Mouse (Mus musculus): Measurements from ENCODE around the gene Spcs2. TPM values are rescaled to one million over a fixed set of nuclear protein-coding genes. Genes with fewer than 3 reads are reported as not detected.
"Not testable (repeated sequence)": the region's sequence is repeated elsewhere in the genome, so short reads cannot be mapped to it uniquely, and the experiment has no call there.

Gene Spcs2
- polyA plus RNA-seq, 1 experiment from 2014 or later, result 352 TPM

DNA sequence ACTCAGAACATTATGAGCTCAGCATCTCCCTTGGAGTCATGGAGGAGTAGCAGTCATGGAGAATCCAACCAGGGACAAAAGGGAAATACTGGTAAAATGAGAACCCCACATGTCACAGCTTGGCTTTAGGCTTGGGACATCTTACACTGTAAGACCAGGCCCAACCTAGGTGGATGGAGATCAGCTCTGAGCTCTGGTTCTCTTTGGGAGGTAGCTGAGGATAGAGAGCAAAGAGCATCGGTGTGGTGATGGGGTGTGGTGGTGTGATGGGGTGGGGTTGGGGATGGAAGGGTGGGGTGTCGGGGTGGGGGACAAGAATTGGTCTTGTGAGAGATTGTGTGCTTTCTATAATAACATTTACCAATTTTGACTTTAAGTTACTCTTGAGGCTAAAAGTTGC, 52.4 kb downstream of the Spcs2 start:
- Histone ChIP-seq H3K9me3 (ENCODE audit: control insufficient read depth, low read length) (no peaks in the 10 kb centered on the region), H3K36me3 (ENCODE audit: control insufficient read depth, insufficient read depth, low read length) (no peaks in the 10 kb centered on the region), H3K4me3 (ENCODE audit: low read depth, low read length) (no peak overlapping the region), H3K27me3 (ENCODE audit: control insufficient read depth, insufficient read depth, low read length) (no peaks in the 10 kb centered on the region), H3K9ac (ENCODE audit: low read length) (no peak overlapping the region), H3K27ac (replicated peaks; ENCODE audit: low read depth, low read length) (no peak overlapping the region), H3K4me1 (ENCODE audit: control insufficient read depth, insufficient read depth, low read length) (no peaks in the 10 kb centered on the region), H3K4me2 (ENCODE audit: low read depth, severe bottlenecking) (no peak overlapping the region)
- no peak for ATAC-seq (ENCODE audit: insufficient number of reproducible peaks, low FRiP score, low TSS enrichment, low read depth)
- WGBS, result 91% methylated on average over 2 of the region's 2 CpGs
- no peak for DNase-seq (ENCODE audit: low spot score)

DNA sequence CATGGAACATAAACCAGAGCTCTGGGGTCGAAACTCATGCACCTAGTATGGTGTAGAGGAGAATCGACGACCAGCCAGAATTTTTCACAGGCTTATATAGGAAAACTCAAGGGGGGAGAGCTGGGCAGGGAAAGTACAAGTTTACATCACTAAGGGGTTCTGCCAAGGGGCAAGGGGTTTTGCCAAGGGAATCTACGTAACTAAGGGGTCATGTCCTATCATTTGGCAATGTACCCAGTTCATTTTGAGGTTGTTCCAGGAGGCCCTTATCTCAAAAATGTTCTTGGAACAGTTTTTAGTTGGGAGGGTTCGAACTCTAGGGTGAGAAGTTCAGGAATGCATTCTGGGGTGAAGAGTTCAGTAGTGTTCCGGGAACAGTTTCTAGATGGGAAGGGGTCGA, 56.2 kb downstream of the Spcs2 start:
- H3K4me2 ChIP-seq (ENCODE audit: low read depth, severe bottlenecking); H3K27ac ChIP-seq (replicated peaks; ENCODE audit: low read depth, low read length); ATAC-seq (ENCODE audit: insufficient number of reproducible peaks, low FRiP score, low TSS enrichment, low read depth); H3K9ac ChIP-seq (ENCODE audit: low read length); H3K9me3 ChIP-seq (ENCODE audit: control insufficient read depth, low read length); H3K4me3 ChIP-seq (ENCODE audit: low read depth, low read length); H3K36me3 ChIP-seq (ENCODE audit: control insufficient read depth, insufficient read depth, low read length); DNase-seq (ENCODE audit: low spot score); H3K4me1 ChIP-seq (ENCODE audit: control insufficient read depth, insufficient read depth, low read length); H3K27me3 ChIP-seq (ENCODE audit: control insufficient read depth, insufficient read depth, low read length): not testable (repeated sequence)
- WGBS, result 84% methylated on average over 7 of the region's 7 CpGs

DNA sequence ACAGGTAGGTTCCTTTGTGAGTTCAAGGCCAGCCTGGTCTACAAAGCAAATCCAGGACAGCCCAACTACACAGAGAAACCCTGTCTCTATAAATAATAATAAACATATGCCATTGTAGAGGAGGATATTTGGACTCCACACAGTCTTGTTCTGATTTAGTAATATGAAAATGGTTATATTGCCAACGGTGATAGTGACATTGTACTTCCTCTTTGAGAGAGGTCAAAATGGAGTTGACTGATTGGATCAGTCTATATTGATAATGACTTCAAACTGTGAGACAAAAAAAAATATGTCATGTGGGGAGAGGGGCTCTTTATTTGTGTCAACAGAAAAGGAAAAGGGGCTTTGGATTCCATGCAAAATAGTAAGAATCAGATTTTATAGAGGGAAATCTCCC, 57.9 kb downstream of the Spcs2 start:
- DNase-seq (ENCODE audit: low spot score) (no peak), ATAC-seq (ENCODE audit: insufficient number of reproducible peaks, low FRiP score, low TSS enrichment, low read depth) (no peak)
- H3K9ac ChIP-seq (ENCODE audit: low read length), result no peak overlapping the region
- H3K9me3 ChIP-seq (ENCODE audit: control insufficient read depth, low read length), result no peaks in the 10 kb centered on the region
- H3K4me2 ChIP-seq (ENCODE audit: low read depth, severe bottlenecking), result no peak overlapping the region
- no peaks in the 10 kb centered on the region for H3K36me3 ChIP-seq (ENCODE audit: control insufficient read depth, insufficient read depth, low read length)
- 81% methylated on average over 1 of the region's 1 CpGs for WGBS
- H3K27ac ChIP-seq (replicated peaks; ENCODE audit: low read depth, low read length), result no peak overlapping the region
- H3K4me1 ChIP-seq (ENCODE audit: control insufficient read depth, insufficient read depth, low read length), result no peaks in the 10 kb centered on the region
- H3K27me3 ChIP-seq (ENCODE audit: control insufficient read depth, insufficient read depth, low read length), result no peaks in the 10 kb centered on the region
- H3K4me3 ChIP-seq (ENCODE audit: low read depth, low read length), result no peak overlapping the region

DNA sequence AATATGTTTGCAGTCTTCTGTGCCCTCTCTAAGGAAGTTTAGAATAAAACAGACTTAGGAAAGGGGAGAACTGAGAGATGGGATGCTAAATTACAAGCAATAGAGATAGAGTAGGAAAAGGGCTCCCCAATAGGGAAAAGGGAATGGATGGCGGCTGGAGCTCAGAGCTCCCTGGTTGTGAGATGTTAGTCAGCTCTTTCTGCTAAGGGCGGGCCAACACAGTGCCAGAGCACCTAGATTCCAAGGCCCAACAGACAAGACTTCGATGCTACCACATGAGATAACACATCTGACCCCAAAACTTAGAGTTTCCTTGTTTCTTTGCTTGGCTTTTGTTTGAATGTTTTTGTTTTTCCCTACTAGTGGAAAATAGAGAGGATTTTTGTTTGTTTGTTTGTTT, 59.2 kb downstream of the Spcs2 start:
- not testable (repeated sequence) for H3K4me2 ChIP-seq (ENCODE audit: low read depth, severe bottlenecking); H3K36me3 ChIP-seq (ENCODE audit: control insufficient read depth, insufficient read depth, low read length); H3K9me3 ChIP-seq (ENCODE audit: control insufficient read depth, low read length); H3K4me3 ChIP-seq (ENCODE audit: low read depth, low read length); H3K9ac ChIP-seq (ENCODE audit: low read length); H3K27me3 ChIP-seq (ENCODE audit: control insufficient read depth, insufficient read depth, low read length); ATAC-seq (ENCODE audit: insufficient number of reproducible peaks, low FRiP score, low TSS enrichment, low read depth); H3K4me1 ChIP-seq (ENCODE audit: control insufficient read depth, insufficient read depth, low read length); H3K27ac ChIP-seq (replicated peaks; ENCODE audit: low read depth, low read length); DNase-seq (ENCODE audit: low spot score)
- 80% methylated on average over 3 of the region's 3 CpGs for WGBS

DNA sequence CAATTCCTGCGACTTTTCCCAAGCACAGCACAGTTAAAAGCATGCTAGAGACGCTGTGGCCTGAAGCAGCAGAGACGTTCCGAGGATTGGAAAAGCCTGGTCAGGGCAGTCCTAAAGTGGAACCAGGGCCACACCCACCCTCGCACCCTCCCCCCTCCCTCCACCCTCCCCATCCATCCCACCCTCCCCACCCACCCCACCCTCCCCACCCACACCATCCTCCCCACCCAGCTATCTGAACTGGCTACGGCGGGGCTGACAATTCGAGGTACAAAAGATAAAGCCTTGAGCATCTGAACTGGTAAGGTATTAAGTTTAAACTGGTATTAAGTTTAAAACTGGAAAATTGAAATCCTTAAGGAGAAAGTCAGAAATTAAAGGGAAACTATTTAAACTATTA, 59.7 kb downstream of the Spcs2 start:
- H3K27ac ChIP-seq (replicated peaks; ENCODE audit: low read depth, low read length), result no peak overlapping the region
- H3K9ac ChIP-seq (ENCODE audit: low read length), result no peak overlapping the region
- H3K4me1 ChIP-seq (ENCODE audit: control insufficient read depth, insufficient read depth, low read length), result no peaks in the 10 kb centered on the region
- H3K4me2 ChIP-seq (ENCODE audit: low read depth, severe bottlenecking), result no peak overlapping the region
- no peak overlapping the region for H3K4me3 ChIP-seq (ENCODE audit: low read depth, low read length)
- no peak for ATAC-seq (ENCODE audit: insufficient number of reproducible peaks, low FRiP score, low TSS enrichment, low read depth)
- H3K27me3 ChIP-seq (ENCODE audit: control insufficient read depth, insufficient read depth, low read length), result no peaks in the 10 kb centered on the region
- H3K9me3 ChIP-seq (ENCODE audit: control insufficient read depth, low read length), result no peaks in the 10 kb centered on the region
- DNase-seq (ENCODE audit: low spot score), result no peak
- no peaks in the 10 kb centered on the region for H3K36me3 ChIP-seq (ENCODE audit: control insufficient read depth, insufficient read depth, low read length)
- WGBS, result 68% methylated on average over 8 of the region's 8 CpGs

DNA sequence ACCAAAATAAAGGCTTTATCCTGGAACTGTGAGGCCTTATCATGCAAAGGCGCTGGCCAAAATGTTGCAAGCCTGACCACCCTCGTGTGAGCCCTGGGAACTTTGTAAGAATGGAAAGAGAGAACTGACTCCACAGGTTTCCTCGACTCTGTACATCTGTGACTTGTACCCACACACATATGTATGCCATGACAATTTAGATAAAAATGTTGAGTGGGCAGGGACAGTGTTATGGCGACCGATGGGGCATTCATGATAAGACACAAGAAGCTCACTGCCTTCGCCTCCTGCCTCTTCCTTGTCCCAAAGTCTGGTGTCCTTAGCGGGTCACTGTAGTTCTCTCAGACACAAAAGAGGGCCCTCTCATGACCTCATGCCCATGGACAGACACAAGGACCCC, 64.1 kb downstream of the Spcs2 start:
- Histone ChIP-seq H3K4me1 (ENCODE audit: control insufficient read depth, insufficient read depth, low read length) (peaks cover 10% of the 10 kb centered on the region), H3K9ac (ENCODE audit: low read length) (no peak overlapping the region), H3K4me3 (ENCODE audit: low read depth, low read length) (no peak overlapping the region), H3K9me3 (ENCODE audit: control insufficient read depth, low read length) (no peaks in the 10 kb centered on the region), H3K4me2 (ENCODE audit: low read depth, severe bottlenecking) (no peak overlapping the region), H3K36me3 (ENCODE audit: control insufficient read depth, insufficient read depth, low read length) (no peaks in the 10 kb centered on the region), H3K27me3 (ENCODE audit: control insufficient read depth, insufficient read depth, low read length) (0 out of 2 replicates have a peak, but pooled peaks cover 6% of the 10 kb centered on the region), H3K27ac (replicated peaks; ENCODE audit: low read depth, low read length) (no peak overlapping the region)
- ATAC-seq (ENCODE audit: insufficient number of reproducible peaks, low FRiP score, low TSS enrichment, low read depth) (no peak), DNase-seq (ENCODE audit: low spot score) (no peak)
- WGBS, result 79% methylated on average over 7 of the region's 7 CpGs

DNA sequence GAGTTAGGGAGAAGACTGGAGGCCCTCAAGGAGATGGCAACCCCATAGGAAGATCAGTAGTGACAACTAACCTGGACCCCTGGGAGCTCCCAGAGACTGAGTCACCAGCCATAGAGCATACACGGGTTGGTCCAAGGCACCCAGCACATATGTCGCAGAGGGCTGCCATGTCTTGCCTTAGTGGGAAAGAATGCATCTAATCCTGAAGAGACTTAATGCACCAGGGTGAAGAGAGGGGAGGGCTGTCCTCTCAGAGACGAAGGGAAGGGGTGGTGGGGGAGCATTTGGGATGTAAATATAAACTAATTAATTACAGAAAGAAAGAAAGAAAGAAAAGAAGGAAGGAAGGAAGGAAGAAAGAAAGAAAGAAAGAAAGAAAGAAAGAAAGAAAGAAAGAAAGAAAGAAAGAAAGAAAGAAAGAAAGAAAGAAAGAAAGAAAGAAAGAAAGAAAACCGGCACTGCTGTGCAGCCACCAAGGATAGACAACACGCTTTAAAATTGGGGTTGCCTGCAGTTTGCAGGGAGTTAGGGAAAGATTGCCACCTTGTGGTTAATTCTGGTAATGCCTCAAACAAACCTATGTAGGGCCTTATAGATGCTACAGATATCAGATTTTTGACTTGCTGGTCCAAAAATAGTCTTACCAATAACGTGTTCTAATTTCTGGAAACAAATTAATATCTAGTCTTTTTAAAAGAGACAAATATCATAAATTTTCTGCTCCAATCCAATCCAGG, 65.2 kb downstream of the Spcs2 start:
- DNase-seq (ENCODE audit: low spot score) (peak; percentile 67), ATAC-seq (ENCODE audit: insufficient number of reproducible peaks, low FRiP score, low TSS enrichment, low read depth) (no peak)
- H3K4me1 ChIP-seq (ENCODE audit: control insufficient read depth, insufficient read depth, low read length), result peaks cover 10% of the 10 kb centered on the region
- no peak overlapping the region for H3K4me3 ChIP-seq (ENCODE audit: low read depth, low read length)
- no peak overlapping the region for H3K9ac ChIP-seq (ENCODE audit: low read length)
- H3K9me3 ChIP-seq (ENCODE audit: control insufficient read depth, low read length), result no peaks in the 10 kb centered on the region
- WGBS, result 38% methylated on average over 6 of the region's 6 CpGs
- no peak overlapping the region for H3K27ac ChIP-seq (replicated peaks; ENCODE audit: low read depth, low read length)
- no peak overlapping the region for H3K4me2 ChIP-seq (ENCODE audit: low read depth, severe bottlenecking)
- 0 out of 2 replicates have a peak, but pooled peaks cover 6% of the 10 kb centered on the region for H3K27me3 ChIP-seq (ENCODE audit: control insufficient read depth, insufficient read depth, low read length)
- H3K36me3 ChIP-seq (ENCODE audit: control insufficient read depth, insufficient read depth, low read length), result no peaks in the 10 kb centered on the region

DNA sequence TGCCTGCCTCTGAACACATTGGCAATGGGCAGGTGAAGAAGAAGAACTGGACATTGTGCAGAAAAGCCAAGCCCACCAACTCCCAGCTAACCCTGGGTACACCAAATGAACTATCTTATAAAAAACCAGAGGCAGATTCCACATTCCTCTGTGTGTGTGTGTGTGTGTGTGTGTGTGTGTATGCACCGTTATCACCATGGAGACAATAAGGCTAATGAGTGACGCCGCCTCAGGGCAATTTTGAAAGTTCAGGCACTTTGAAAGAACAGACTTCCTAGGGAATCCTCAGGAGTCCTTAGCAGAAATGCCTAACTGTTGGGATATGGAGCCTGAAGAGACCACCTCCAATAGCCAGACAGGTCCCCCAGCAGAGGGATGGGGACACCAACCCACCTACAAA, 66.0 kb downstream of the Spcs2 start:
- Histone ChIP-seq H3K4me2 (ENCODE audit: low read depth, severe bottlenecking) (no peak overlapping the region), H3K4me3 (ENCODE audit: low read depth, low read length) (no peak overlapping the region), H3K9me3 (ENCODE audit: control insufficient read depth, low read length) (no peaks in the 10 kb centered on the region), H3K27ac (replicated peaks; ENCODE audit: low read depth, low read length) (no peak overlapping the region), H3K36me3 (ENCODE audit: control insufficient read depth, insufficient read depth, low read length) (no peaks in the 10 kb centered on the region), H3K27me3 (ENCODE audit: control insufficient read depth, insufficient read depth, low read length) (0 out of 2 replicates have a peak, but pooled peaks cover 6% of the 10 kb centered on the region), H3K9ac (ENCODE audit: low read length) (no peak overlapping the region), H3K4me1 (ENCODE audit: control insufficient read depth, insufficient read depth, low read length) (peaks cover 10% of the 10 kb centered on the region)
- WGBS, result 79% methylated on average over 3 of the region's 3 CpGs
- ATAC-seq (ENCODE audit: insufficient number of reproducible peaks, low FRiP score, low TSS enrichment, low read depth), result no peak
- no peak for DNase-seq (ENCODE audit: low spot score)

DNA sequence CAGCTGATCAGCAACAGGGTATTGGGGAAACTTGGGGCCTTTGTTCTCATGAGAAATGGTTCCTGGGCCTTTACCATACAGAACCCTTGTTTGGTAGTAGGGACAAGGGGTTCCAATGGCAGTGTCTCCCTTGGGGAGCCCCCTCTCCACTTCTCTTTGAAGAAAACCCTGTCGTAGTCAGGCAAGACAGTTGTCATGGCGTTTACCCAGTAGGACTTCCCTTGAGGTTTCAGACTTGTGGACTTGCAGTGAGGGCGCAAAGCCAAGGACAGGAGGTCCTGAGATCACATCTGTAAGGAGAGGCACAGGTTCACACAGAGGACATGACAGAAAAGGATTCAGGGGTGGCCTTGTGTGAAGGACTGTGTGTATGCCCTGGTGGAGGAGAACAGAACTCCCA, 66.8 kb downstream of the Spcs2 start:
- Histone ChIP-seq H3K36me3 (ENCODE audit: control insufficient read depth, insufficient read depth, low read length) (no peaks in the 10 kb centered on the region), H3K4me1 (ENCODE audit: control insufficient read depth, insufficient read depth, low read length) (peaks cover 10% of the 10 kb centered on the region), H3K9me3 (ENCODE audit: control insufficient read depth, low read length) (no peaks in the 10 kb centered on the region), H3K4me2 (ENCODE audit: low read depth, severe bottlenecking) (no peak overlapping the region), H3K4me3 (ENCODE audit: low read depth, low read length) (no peak overlapping the region), H3K27ac (replicated peaks; ENCODE audit: low read depth, low read length) (no peak overlapping the region), H3K9ac (ENCODE audit: low read length) (no peak overlapping the region), H3K27me3 (ENCODE audit: control insufficient read depth, insufficient read depth, low read length) (0 out of 2 replicates have a peak, but pooled peaks cover 6% of the 10 kb centered on the region)
- ATAC-seq (ENCODE audit: insufficient number of reproducible peaks, low FRiP score, low TSS enrichment, low read depth) (no peak), DNase-seq (ENCODE audit: low spot score) (no peak)
- WGBS, result 71% methylated on average over 3 of the region's 3 CpGs

All from limb, embryonic 11.5 days (tissue).